Mouse (Mus musculus): Measurements from ENCODE around the gene Clp1.

DNA sequence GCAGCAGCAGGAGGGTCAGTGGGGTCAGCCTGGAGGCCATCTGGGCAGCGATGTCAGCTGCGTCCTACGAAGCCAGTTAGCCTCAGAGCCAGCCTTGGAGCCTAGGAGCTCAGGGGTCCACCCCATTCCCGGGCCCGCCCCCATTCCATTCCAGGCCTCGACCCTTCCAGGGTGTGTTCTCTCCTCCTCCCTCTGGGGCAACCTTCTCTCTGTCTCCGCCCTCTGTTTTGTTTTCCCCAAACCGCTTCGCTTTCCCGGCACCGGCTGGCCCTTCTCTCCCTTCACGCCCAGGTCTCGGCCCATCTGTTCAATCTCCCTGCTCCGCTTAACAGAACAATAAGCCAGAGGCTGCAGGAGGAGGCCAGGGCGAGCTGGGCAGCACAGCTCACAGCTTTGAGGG lies 47.6 kb upstream of the Clp1 start:
- TF ChIP-seq GATA1 (IDR thresholded peaks at IDR 0.05; ENCODE audit: borderline replicate concordance, low read length) (no peak), FLI1 (IDR thresholded peaks at IDR 0.05; ENCODE audit: low read length) (no peak)
